ENCODE assay signal across 8 mouse cellular contexts in the genomic region with DNA sequence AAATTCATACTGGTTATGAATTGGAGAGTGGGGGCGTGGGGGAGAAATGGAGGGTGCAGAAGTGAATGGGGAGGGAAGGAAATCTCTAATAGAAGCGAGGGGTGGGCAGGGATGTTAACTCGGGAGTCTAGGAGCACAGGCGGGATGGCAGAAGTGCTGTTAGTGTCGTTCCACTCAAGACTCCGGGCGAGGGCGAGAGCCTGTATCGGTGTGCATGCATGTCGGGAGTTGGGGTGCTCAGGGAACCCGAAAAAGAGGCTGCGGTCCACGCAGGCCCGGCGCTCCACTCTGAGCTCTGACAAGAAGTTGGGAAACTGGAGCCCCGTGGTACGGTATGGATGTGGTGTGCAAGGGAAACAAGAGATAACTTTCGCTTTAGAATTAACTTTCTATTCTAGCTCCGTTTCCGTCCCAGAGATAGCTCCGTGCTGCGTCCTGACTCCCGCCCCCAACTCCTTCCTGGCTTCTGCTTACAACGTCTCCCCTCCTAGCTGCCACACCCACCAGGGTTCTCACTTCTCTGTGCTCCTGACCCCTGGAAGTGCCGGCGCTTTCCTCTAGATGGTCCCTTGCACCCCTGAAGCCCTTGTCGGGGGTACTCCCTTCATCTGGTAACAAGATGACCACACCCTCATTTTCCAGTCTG. TPM values are rescaled to one million over a fixed set of nuclear protein-coding genes. Genes with fewer than 3 reads are reported as not detected.
DNase-seq lines count a peak whose midpoint lies in the region; ATAC-seq and TF ChIP-seq lines count a peak whose summit lies in the region.

No protein-coding gene starts in this region.

- peak overlapping the region; percentile 92 for H3K4me2 ChIP-seq in hindbrain, postnatal 0 days (ENCODE audit: low read depth, low read length)
- peak overlapping the region; percentile 93 for H3K4me2 ChIP-seq in midbrain, embryonic 16.5 days (ENCODE audit: low read length)

- H3K27me3 ChIP-seq in hindbrain, postnatal 0 days (ENCODE audit: insufficient read depth, low read length): peaks cover 20% of the 10 kb centered on the region
- peaks cover 42% of the 10 kb centered on the region for H3K27me3 ChIP-seq in midbrain, embryonic 16.5 days (ENCODE audit: control insufficient read depth, insufficient read depth, low read depth, low read length)

- H3K4me3 ChIP-seq in left cerebral cortex, adult 2 months: peak overlapping the region; percentile 44
- H3K4me3 ChIP-seq in hindbrain, postnatal 0 days (ENCODE audit: low read length): peak overlapping the region; percentile 57
- peak overlapping the region; percentile 36 for H3K4me3 ChIP-seq in midbrain, embryonic 16.5 days (ENCODE audit: low read depth, low read length)

- intact Hi-C loops in left cerebral cortex, adult 2 months (cut with DNase I): loop anchor here (5.0 kb wide), 1 partner anchor 60 kb away; no protein-coding TSS in a partner anchor
- intact Hi-C loops in left cerebral cortex, postnatal 10 days (cut with DNase I): loop anchor here (5.0 kb wide), 1 partner anchor 75 kb away; a partner anchor contains a TSS

- peak overlapping the region; percentile 1; the same call in 1 of the 2 replicates for H3K9ac ChIP-seq in hindbrain, postnatal 0 days (replicated peaks; ENCODE audit: low read length)
- 0 out of 2 replicates have a peak overlapping the region, but pooled peaks have one; percentile 15 for H3K9ac ChIP-seq in midbrain, embryonic 16.5 days (ENCODE audit: low read depth, low read length)

- H3K4me1 ChIP-seq in hindbrain, postnatal 0 days (ENCODE audit: insufficient read depth, low read length): peaks cover 8% of the 10 kb centered on the region
- peaks cover 21% of the 10 kb centered on the region for H3K4me1 ChIP-seq in midbrain, embryonic 16.5 days (ENCODE audit: control insufficient read depth, insufficient read depth, low read length)

- H3K9me3 ChIP-seq in hindbrain, postnatal 0 days (ENCODE audit: low read length): no peaks in the 10 kb centered on the region
- 0 out of 2 replicates have a peak, but pooled peaks cover 4% of the 10 kb centered on the region for H3K9me3 ChIP-seq in midbrain, embryonic 16.5 days (replicated peaks; ENCODE audit: control insufficient read depth, low read length, poor library complexity, severe bottlenecking)

- ATAC-seq in hindbrain, postnatal 0 days: no peak
- no peak for ATAC-seq in midbrain, embryonic 16.5 days

- H3K27ac ChIP-seq in left cerebral cortex, adult 2 months: no peak overlapping the region
- no peak overlapping the region for H3K27ac ChIP-seq in hindbrain, postnatal 0 days
- no peak overlapping the region for H3K27ac ChIP-seq in midbrain, embryonic 16.5 days (ENCODE audit: low read length)

- DNase-seq in left cerebral cortex, adult 2 months (ENCODE audit: extremely low spot score in 1 of 2, low spot score in 2 of 2): no peak
- DNase-seq in left cerebral cortex, postnatal 10 days (ENCODE audit: extremely low spot score in 1 of 2, low spot score in 2 of 2): no peak
- DNase-seq in embryo, embryonic 11 days: peak; percentile 24
- DNase-seq in hindbrain, postnatal 0 days (ENCODE audit: low spot score): no peak
- DNase-seq in urinary bladder, postnatal 14 days (ENCODE audit: low spot score): no peak
- DNase-seq in adipocyte (ENCODE audit: low spot score): no peak
- DNase-seq in gastrocnemius, adult 8-10 months (ENCODE audit: low spot score in 2 of 2): no peak

- WGBS in hindbrain, postnatal 0 days: 1% methylated on average over 27 of the region's 27 CpGs
- under 1% methylated on average over 27 of the region's 27 CpGs for WGBS in midbrain, embryonic 16.5 days

- no peaks in the 10 kb centered on the region for H3K36me3 ChIP-seq in hindbrain, postnatal 0 days (ENCODE audit: insufficient read depth, low read length)
- no peaks in the 10 kb centered on the region for H3K36me3 ChIP-seq in midbrain, embryonic 16.5 days (ENCODE audit: control insufficient read depth, insufficient read depth, low read length)

- no peak for TF ChIP-seq CTCF in left cerebral cortex, adult 2 months (IDR thresholded peaks at IDR 0.05)
- TF ChIP-seq CTCF in hindbrain, postnatal 0 days (IDR thresholded peaks at IDR 0.05; ENCODE audit: low read depth): no peak

RNA-seq across cellular contexts. Expression of a gene that starts 7.8 kb away (rescaled TPM):
- 10 to 100 TPM; 26.6 to 26.7 TPM for total RNA-seq in left cerebral cortex, adult 2 months (2021)
- total RNA-seq in left cerebral cortex, postnatal 10 days (2021): 10 to 100 TPM; 32.7 to 32.8 TPM
- total RNA-seq in hindbrain, postnatal 0 days (2014; rRNA removed): 14.0 TPM in 2 replicates
- 4.3 and 4.6 TPM in 2 replicates for polyA plus RNA-seq in hindbrain, postnatal 0 days (2015; fragmentation: Nextera tagmentation; extraction: Ambion mirVana)
- 4.1 and 4.6 TPM in 2 replicates for polyA plus RNA-seq in midbrain, embryonic 16.5 days (2015; fragmentation: Nextera tagmentation; extraction: Ambion mirVana)
- under 1 TPM in 3 of 4 experiments, not detected in 1; 0.05 to 0.16 (median 0.11) TPM for total RNA-seq in gastrocnemius, adult 8-10 months (2022)

RNA-seq across cellular contexts. Expression of a gene that starts 16.9 kb away (rescaled TPM):
- total RNA-seq in left cerebral cortex, adult 2 months (2021): 10 to 100 TPM; 34.5 to 35.1 TPM
- total RNA-seq in left cerebral cortex, postnatal 10 days (2021): 10 to 100 TPM; 36.7 to 37.4 TPM
- total RNA-seq in hindbrain, postnatal 0 days (2014; rRNA removed): 57.5 and 58.0 TPM in 2 replicates
- 18.0 and 18.2 TPM in 2 replicates for polyA plus RNA-seq in hindbrain, postnatal 0 days (2015; fragmentation: Nextera tagmentation; extraction: Ambion mirVana)
- 18.4 TPM in 2 replicates for polyA plus RNA-seq in midbrain, embryonic 16.5 days (2015; fragmentation: Nextera tagmentation; extraction: Ambion mirVana)
- 10 to 100 TPM; 17.7 to 23.7 (median 19.0) TPM for total RNA-seq in gastrocnemius, adult 8-10 months (2022)

Comparison
In these comparisons a context has a peak if more than half of its experiments do, and no peak if none do; other contexts are left out.
1. RNA of a gene that starts 7.8 kb away (total RNA-seq): 32.7 to 32.8 TPM in left cerebral cortex, postnatal 10 days, 26.6 to 26.7 TPM in left cerebral cortex, adult 2 months and 14.0 TPM in hindbrain, postnatal 0 days; 0.05 to 0.16 TPM in gastrocnemius, adult 8-10 months; every median in the first group is over 10 times any median in the second.
2. Peak in every context shown above with its lines, with median percentiles within 50 percentile points of each other: H3K4me3 ChIP-seq.